Mouse (Mus musculus) frontal cortex, postnatal 14 days (tissue): ENCODE results near the gene Cfap57.

Experiments
- DNase-seq, 2 experiments: peaks; one replicate each; pipeline ENCODE4 v3.0.0; 2022; ENCODE audit warnings: low spot score in 2 of 2

The Cfap57 gene

GRCm38 (mm10) chr4:118620279-118620966, at the start of gene Cfap57, which contains the start of gene Ebna1bp2:
Gene Cfap57 (minus strand): TSS chr4:118620777.
Gene Ebna1bp2 (plus strand): TSS chr4:118620799.
- peak; percentile 84 to 89 for DNase-seq

GRCm38 (mm10) chr4:118658652-118659051, 38.1 kb upstream of the Cfap57 start, which contains the start of gene Olfr62:
Gene Olfr62 (plus strand): TSS chr4:118658952.
- no peak for DNase-seq

- DNase-seq: peak in 1 of 2 experiments; percentile 43
These were observed 24.7 kb upstream of the Cfap57 start for GRCm38 (mm10) chr4:118645234-118645633.

- DNase-seq: no peak
These were observed 22.0 kb upstream of the Cfap57 start for GRCm38 (mm10) chr4:118642346-118643190.

- no peak for DNase-seq
These were observed 9.7 kb upstream of the Cfap57 start for GRCm38 (mm10) chr4:118630261-118630660.

- no peak for DNase-seq
These were observed 1.2 kb upstream of the Cfap57 start for GRCm38 (mm10) chr4:118621781-118622180.

GRCm38 (mm10) chr4:118620967-118621320, 367 bp upstream of the Cfap57 start:
- no peak for DNase-seq

GRCm38 (mm10) chr4:118615412-118615811, 5.2 kb downstream of the Cfap57 start:
- DNase-seq: no peak

GRCm38 (mm10) chr4:118612619-118613018, 8.0 kb downstream of the Cfap57 start:
- DNase-seq: peak in 1 of 2 experiments; percentile 9

- DNase-seq: no peak
These were observed 10.7 kb downstream of the Cfap57 start for GRCm38 (mm10) chr4:118609836-118610235.

GRCm38 (mm10) chr4:118604065-118604464, 16.5 kb downstream of the Cfap57 start:
- DNase-seq: no peak

- no peak for DNase-seq
These were observed 30.8 kb downstream of the Cfap57 start for GRCm38 (mm10) chr4:118589733-118590130.

- no peak for DNase-seq
These were observed 31.4 kb downstream of the Cfap57 start for GRCm38 (mm10) chr4:118589053-118589732.

- no peak for DNase-seq
These were observed 37.9 kb downstream of the Cfap57 start for GRCm38 (mm10) chr4:118582629-118583028.

GRCm38 (mm10) chr4:118581508-118581907, 39.1 kb downstream of the Cfap57 start:
- no peak for DNase-seq

GRCm38 (mm10) chr4:118579313-118579712, 41.3 kb downstream of the Cfap57 start:
- no peak for DNase-seq

- peak; percentile 74 to 93 for DNase-seq
These were observed 44.5 kb downstream of the Cfap57 start for GRCm38 (mm10) chr4:118576097-118576496.

GRCm38 (mm10) chr4:118571441-118571840, 49.1 kb downstream of the Cfap57 start:
- peak; percentile 48 to 70 for DNase-seq

- no peak for DNase-seq
These were observed 51.3 kb downstream of the Cfap57 start for GRCm38 (mm10) chr4:118569320-118569719.

GRCm38 (mm10) chr4:118568709-118569108, 51.9 kb downstream of the Cfap57 start:
- no peak for DNase-seq

- no peak for DNase-seq
These were observed 54.4 kb downstream of the Cfap57 start for GRCm38 (mm10) chr4:118566161-118566676.

- no peak for DNase-seq
These were observed 55.7 kb downstream of the Cfap57 start for GRCm38 (mm10) chr4:118564926-118565279.
